Mouse (Mus musculus) embryonic facial prominence, embryonic 11.5 days (tissue): ENCODE measurements around the gene 2700049A03Rik. TPM values are rescaled to one million over a fixed set of nuclear protein-coding genes. Genes with fewer than 3 reads are reported as not detected.
"Not testable (repeated sequence)": the region's sequence is repeated elsewhere in the genome, so short reads cannot be mapped to it uniquely, and the experiment has no call there.

ENCODE experiments used
- ATAC-seq: fragments of 200-750 bp; cut with Nextera tagmentation; replicated peaks from 2 replicates; pipeline ENCODE4 v1.8.0; 2017; ENCODE audit warnings: low read depth; ENCODE audit not compliant: insufficient number of reproducible peaks, low FRiP score, low TSS enrichment
- DNase-seq: peaks from one replicate; pipeline ENCODE4 v3.0.0-alpha.2; 2015; ENCODE audit warnings: low spot score
- H3K27ac ChIP-seq: fragments of 300-500 bp; sonication (generic); replicated peaks from 2 replicates; pipeline ENCODE4 v1.5.1; 2014; ENCODE audit warnings: mild to moderate bottlenecking, low read depth, low read length, control low read depth
- H3K27me3 ChIP-seq: fragments of 300-500 bp; sonication (generic); 2 replicates; pipeline ENCODE4 v1.6.1; 2014; ENCODE audit warnings: mild to moderate bottlenecking, low read length, moderate library complexity, mixed read lengths; ENCODE audit not compliant: control insufficient read depth, insufficient read depth
- H3K36me3 ChIP-seq: fragments of 300-500 bp; sonication (generic); replicated peaks from 2 replicates; pipeline ENCODE4 v1.6.1; 2014; ENCODE audit warnings: low read depth, mild to moderate bottlenecking, low read length, moderate library complexity, mixed read lengths; ENCODE audit not compliant: control insufficient read depth, insufficient read depth
- H3K4me1 ChIP-seq: fragments of 300-500 bp; sonication (generic); 2 replicates; pipeline ENCODE4 v1.6.1; 2014; ENCODE audit warnings: low read length, mixed read lengths; ENCODE audit not compliant: control insufficient read depth, insufficient read depth
- H3K4me2 ChIP-seq: fragments of 300-500 bp; sonication (generic); 2 replicates; pipeline ENCODE4 v1.6.1; 2014; ENCODE audit warnings: low read depth, mild to moderate bottlenecking, control low read depth, low read length, moderate library complexity
- H3K4me3 ChIP-seq: fragments of 300-500 bp; sonication (generic); 2 replicates; pipeline ENCODE4 v1.5.1; 2014; ENCODE audit warnings: low read depth, low read length, control low read depth
- H3K9ac ChIP-seq: fragments of 300-500 bp; sonication (generic); replicated peaks from 2 replicates; pipeline ENCODE4 v1.6.1; 2014; ENCODE audit warnings: mild to moderate bottlenecking, control low read depth, low read length
- H3K9me3 ChIP-seq: fragments of 300-500 bp; sonication (generic); replicated peaks from 2 replicates; pipeline ENCODE4 v1.6.1; 2016; ENCODE audit warnings: mild to moderate bottlenecking, low read length, inconsistent platforms, mixed read lengths; ENCODE audit not compliant: control insufficient read depth
- WGBS: fragments of 180-500 bp; shearing (Covaris S2); extraction: QIAGEN DNeasy Blood & Tissue Kit; methylation state at CpG from one replicate; pipeline ENCODE4 v1.1.7; 2014; 5-methylcytosine and 5-hydroxymethylcytosine counted together
- polyA plus RNA-seq: library from polyadenylated mRNA; unstranded; fragments of >200 nt; fragmentation: Nextera tagmentation; extraction: Ambion mirVana; gene quantifications from 2 replicates; pipeline ENCODE4 v1.2.1, GENCODE M21; 2014

The 2700049A03Rik gene
- 18.0 and 19.0 TPM in 2 replicates for polyA plus RNA-seq

DNA sequence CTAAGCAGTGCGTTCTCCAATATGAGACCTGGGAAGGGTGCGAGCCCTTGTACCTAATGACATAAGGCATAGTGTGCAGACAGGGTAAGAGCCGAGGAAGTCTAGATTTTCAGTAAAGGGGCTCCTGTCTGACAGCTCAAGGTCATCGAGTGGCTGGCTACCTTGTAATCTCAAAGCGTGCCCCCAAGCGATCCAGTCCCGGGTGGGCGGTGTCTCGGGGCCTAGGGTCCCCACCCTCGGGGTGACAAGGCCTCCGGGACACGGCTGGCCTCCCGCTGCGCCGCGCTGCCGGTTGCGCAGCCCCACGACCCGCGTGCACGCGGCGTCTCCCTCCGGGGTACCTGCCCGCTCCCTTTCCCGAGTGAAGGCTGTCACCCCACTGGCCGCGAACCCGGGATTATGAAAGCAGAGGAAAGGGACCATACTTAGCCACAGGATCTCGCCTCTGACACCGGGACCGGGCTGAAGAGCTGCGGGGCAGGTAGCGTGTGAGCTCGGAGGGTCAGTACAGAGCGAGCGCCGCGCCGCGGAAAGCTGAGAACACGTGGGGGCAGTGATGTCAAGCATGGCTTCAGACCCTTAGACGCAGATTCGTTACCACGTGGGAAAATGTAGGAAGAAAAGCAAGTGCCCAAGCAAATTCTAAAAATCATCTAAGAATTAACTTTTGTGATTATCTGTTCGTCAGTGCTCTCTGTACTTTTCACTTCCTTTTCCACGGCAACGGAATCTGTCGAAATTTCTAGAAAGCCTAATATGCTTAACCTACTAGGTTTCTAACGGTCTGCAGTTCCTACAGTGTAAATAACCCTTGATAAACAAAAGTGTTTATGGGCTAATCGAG, at the start of gene 2700049A03Rik, which contains the start of gene Timm9:
TSS of gene 2700049A03Rik (plus strand) at position 719 of the 844 bp plus-strand sequence.
TSS of gene Timm9 (minus strand) at position 555 of the 844 bp plus-strand sequence.
- H3K9me3 ChIP-seq, result no peaks in the 10 kb centered on the region
- DNase-seq (peak; percentile 85), ATAC-seq (peak; percentile 91)
- H3K9ac ChIP-seq, result peak within 1 kb of the TSS; percentile 86
- H3K27ac ChIP-seq, result 0 out of 2 replicates have a peak within 1 kb of the TSS, but pooled peaks have one; percentile 11
- H3K4me2 ChIP-seq, result peak within 1 kb of the TSS; percentile 75
- no peaks in the 10 kb centered on the region for H3K4me1 ChIP-seq
- WGBS, result under 1% methylated on average over 52 of the region's 52 CpGs
- peak within 1 kb of the TSS; percentile 96 for H3K4me3 ChIP-seq
- H3K27me3 ChIP-seq, result no peaks in the 10 kb centered on the region
- H3K36me3 ChIP-seq, result no peaks in the 10 kb centered on the region

DNA sequence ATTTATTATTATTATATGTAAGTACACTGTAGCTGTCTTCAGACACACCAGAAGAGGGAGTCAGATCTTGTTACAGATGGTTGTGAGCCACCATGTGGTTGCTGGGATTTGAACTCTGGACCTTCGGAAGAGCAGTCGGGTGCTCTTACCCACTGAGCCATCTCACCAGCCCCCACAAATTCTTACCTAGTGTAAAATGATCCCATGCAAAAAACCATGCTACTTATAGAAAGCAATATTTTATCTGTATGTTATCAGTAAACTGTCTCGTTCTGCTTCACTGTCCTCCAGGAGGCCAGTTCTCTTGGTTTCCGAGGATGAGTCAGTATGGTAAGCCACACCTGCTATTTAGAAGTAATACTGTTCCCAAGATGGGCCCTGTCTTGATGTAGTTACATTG, 32.4 kb upstream of the 2700049A03Rik start:
- WGBS, result 88% methylated on average over 4 of the region's 4 CpGs

DNA sequence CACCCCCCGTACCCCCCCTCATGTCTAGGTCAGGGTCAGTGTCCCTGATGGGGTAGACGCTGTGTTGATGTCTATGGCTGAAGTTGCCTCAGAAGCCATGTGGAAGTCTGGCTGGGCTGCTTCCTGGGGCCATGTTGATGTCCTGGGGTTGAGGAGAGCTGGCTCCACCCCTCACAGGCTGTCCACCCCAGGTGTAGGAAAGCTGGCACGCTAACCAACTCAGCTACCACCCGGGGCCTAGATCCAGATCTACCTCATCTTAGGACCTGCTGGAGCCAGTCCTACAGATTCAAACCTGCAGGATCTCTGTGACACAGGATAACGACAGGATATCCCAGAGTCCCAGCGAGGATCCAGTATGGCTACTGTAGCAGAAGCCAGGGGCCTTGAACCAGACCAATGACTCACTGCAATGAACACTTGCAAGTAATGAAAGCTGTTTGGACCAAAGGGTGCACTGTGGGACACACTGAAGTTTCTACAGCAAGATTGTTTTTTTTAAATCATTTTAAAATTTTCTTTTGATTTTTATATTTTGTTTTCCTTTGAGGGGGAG, 29.4 kb upstream of the 2700049A03Rik start:
- DNase-seq, result no peak
- Histone ChIP-seq H3K27ac (no peak overlapping the region), H3K9ac (no peak overlapping the region), H3K9me3 (no peaks in the 10 kb centered on the region), H3K36me3 (no peaks in the 10 kb centered on the region), H3K4me2 (no peak overlapping the region), H3K4me1 (no peaks in the 10 kb centered on the region), H3K27me3 (no peaks in the 10 kb centered on the region), H3K4me3 (no peak overlapping the region)
- ATAC-seq, result no peak
- 89% methylated on average over 6 of the region's 6 CpGs for WGBS

More for the DNA sequence above, 32.4 kb upstream of the 2700049A03Rik start:
- H3K27ac ChIP-seq, H3K9ac ChIP-seq, ATAC-seq, H3K4me3 ChIP-seq, H3K9me3 ChIP-seq, H3K36me3 ChIP-seq, H3K27me3 ChIP-seq, H3K4me2 ChIP-seq, H3K4me1 ChIP-seq, DNase-seq: not testable (repeated sequence)

DNA sequence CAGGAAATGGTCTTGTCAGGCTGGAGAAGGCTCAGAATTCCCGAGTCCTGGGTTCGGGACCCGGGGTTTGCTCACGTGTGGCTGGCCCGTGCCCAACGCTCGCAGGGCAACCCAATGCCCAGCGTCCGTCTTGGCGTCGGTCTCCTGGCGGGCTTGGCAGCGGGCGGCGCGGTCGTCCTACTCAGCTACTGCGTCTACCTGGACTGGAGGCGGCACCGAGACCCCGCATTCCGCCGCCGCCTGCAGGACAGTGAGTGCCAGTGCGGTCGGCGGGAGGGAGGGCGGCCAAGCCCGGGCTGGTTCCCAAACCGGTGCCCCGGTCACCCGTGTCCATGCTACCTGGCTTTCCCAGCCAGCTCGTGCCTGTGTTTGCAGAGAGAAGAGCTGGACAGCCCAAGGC, 25.3 kb upstream of the 2700049A03Rik start, which contains the start of gene Tomm20l:
TSS of gene Tomm20l (plus strand) at position 98 of the 400 bp plus-strand sequence.
- no peaks in the 10 kb centered on the region for H3K27me3 ChIP-seq
- H3K4me1 ChIP-seq, result peaks cover 6% of the 10 kb centered on the region; the same call in 1 of the 2 replicates
- 0 out of 2 replicates have a peak within 1 kb of the TSS, but pooled peaks have one; percentile 11 for H3K4me3 ChIP-seq
- no peak for ATAC-seq
- H3K27ac ChIP-seq, result no peak within 1 kb of the TSS
- DNase-seq, result peak; percentile 63
- peak within 1 kb of the TSS; percentile 34; the same call in 1 of the 2 replicates for H3K9ac ChIP-seq
- H3K9me3 ChIP-seq, result no peaks in the 10 kb centered on the region
- H3K4me2 ChIP-seq, result peak within 1 kb of the TSS; percentile 51
- WGBS, result 6% methylated on average over 33 of the region's 33 CpGs
- no peaks in the 10 kb centered on the region for H3K36me3 ChIP-seq

DNA sequence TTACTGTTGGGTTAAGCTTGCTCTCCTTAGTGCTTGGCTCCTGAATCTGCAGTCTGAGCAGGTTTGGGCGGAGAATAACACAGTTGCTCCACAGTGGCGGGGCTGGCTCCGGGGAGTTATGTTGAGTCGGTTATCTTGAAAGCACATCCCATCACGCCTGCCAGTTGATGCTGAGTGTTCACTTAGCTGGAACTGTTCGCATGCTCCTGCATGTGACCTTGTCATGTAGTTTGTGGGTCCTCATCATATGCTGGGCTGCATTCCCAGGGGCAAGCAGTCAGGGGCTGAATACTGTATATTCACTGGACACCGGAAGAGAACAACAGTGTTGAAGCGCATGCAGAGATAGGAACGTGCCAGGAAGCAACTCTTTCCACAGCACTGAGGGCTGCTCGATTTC, 23.6 kb upstream of the 2700049A03Rik start:
- Histone ChIP-seq H3K4me2 (no peak overlapping the region), H3K36me3 (no peaks in the 10 kb centered on the region), H3K9me3 (no peaks in the 10 kb centered on the region), H3K9ac (no peak overlapping the region), H3K27me3 (no peaks in the 10 kb centered on the region), H3K27ac (no peak overlapping the region), H3K4me1 (peaks cover 6% of the 10 kb centered on the region; the same call in 1 of the 2 replicates), H3K4me3 (no peak overlapping the region)
- 88% methylated on average over 10 of the region's 10 CpGs for WGBS
- no peak for ATAC-seq
- DNase-seq, result no peak

DNA sequence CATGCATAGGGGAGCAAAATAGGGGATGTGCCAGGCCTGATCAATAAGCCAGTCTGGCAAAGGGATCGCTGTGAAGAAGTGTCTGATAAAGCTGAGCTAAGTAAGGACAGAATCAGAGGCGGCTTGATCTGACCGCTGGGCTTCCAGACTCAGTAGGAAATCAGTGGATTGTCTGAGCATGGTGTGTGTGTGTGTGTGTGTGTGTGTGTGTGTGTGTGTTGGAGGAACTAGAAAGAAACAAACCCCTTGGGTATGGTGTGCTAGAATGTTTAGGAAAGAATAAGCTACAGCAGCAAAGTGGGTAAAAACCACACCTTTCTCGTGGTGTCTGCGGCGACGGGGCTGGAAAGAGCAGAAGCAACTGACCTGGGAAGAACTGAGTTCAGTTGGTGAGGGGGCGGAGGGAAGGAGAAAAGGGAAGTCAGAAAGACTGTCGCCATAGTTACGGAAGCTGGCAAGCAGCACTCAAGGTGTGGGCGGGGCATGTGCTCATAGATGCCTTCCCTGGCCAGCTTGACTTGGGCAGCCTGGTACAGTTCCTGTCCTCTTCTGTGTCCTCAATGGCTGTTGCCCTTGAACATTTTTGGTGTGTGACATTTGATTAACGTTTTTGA, 22.9 kb upstream of the 2700049A03Rik start:
- 31% methylated on average over 12 of the region's 12 CpGs for WGBS
- H3K4me2 ChIP-seq, result no peak overlapping the region
- no peak overlapping the region for H3K4me3 ChIP-seq
- H3K27ac ChIP-seq, result no peak overlapping the region
- no peaks in the 10 kb centered on the region for H3K9me3 ChIP-seq
- H3K27me3 ChIP-seq, result no peaks in the 10 kb centered on the region
- H3K9ac ChIP-seq, result no peak overlapping the region
- H3K4me1 ChIP-seq, result peaks cover 6% of the 10 kb centered on the region; the same call in 1 of the 2 replicates
- ATAC-seq (no peak; the same call in 1 of the 2 replicates), DNase-seq (peak; percentile 63)
- H3K36me3 ChIP-seq, result no peaks in the 10 kb centered on the region

DNA sequence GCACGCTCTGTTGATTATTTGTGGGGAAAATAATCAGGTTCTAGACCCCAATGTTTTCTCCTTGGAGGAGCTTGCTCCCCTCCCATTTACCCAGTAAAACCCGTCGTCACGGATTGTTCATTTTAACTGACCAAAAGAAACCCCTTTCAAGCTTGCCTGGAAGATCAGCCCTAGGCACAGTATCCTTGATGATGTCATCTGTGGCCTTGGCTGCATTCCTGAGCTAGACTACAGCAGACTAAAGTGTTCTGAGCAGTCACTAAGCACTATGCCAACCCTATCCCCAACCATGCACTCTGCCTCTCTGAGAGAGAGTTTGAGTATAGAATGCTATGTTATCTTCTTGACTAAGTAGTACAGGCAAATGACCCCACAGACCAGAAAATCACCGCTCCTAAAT, 20.2 kb upstream of the 2700049A03Rik start:
- no peaks in the 10 kb centered on the region for H3K36me3 ChIP-seq
- H3K4me3 ChIP-seq, result no peak overlapping the region
- no peaks in the 10 kb centered on the region for H3K9me3 ChIP-seq
- ATAC-seq (no peak), DNase-seq (no peak)
- H3K4me1 ChIP-seq, result peaks cover 6% of the 10 kb centered on the region; the same call in 1 of the 2 replicates
- H3K9ac ChIP-seq, result no peak overlapping the region
- H3K27me3 ChIP-seq, result no peaks in the 10 kb centered on the region
- WGBS, result 82% methylated on average over 5 of the region's 5 CpGs
- no peak overlapping the region for H3K4me2 ChIP-seq
- no peak overlapping the region for H3K27ac ChIP-seq
